Mouse (Mus musculus) kidney, embryonic 15.5 days (tissue): Measurements from ENCODE around the gene Armc6. TPM values are rescaled to one million over a fixed set of nuclear protein-coding genes. Genes with fewer than 3 reads are reported as not detected.
A peak's percentile ranks its signal among the peaks of the same experiment; 100 is the strongest.

Experiments used
- ATAC-seq: fragments of 200-750 bp; cut with Nextera tagmentation; replicated peaks from 2 replicates; pipeline ENCODE4 v1.8.0; 2017; ENCODE audit warnings: moderate TSS enrichment; ENCODE audit not compliant: low FRiP score
- H3K27ac ChIP-seq: fragments of 300-500 bp; sonication (generic); 2 replicates; pipeline ENCODE4 v1.5.1; 2015; ENCODE audit warnings: mild to moderate bottlenecking, inconsistent platforms
- H3K27me3 ChIP-seq: fragments of 300-500 bp; sonication (generic); 2 replicates; pipeline ENCODE4 v1.6.1; 2015; ENCODE audit warnings: inconsistent platforms
- H3K36me3 ChIP-seq: fragments of 300-500 bp; sonication (generic); 2 replicates; pipeline ENCODE4 v1.6.1; 2015; ENCODE audit warnings: inconsistent platforms
- H3K4me1 ChIP-seq: fragments of 300-500 bp; sonication (generic); 2 replicates; pipeline ENCODE4 v1.6.1; 2015; ENCODE audit warnings: inconsistent platforms
- H3K4me2 ChIP-seq: fragments of 300-500 bp; sonication (generic); 2 replicates; pipeline ENCODE4 v1.6.1; 2015; ENCODE audit warnings: moderate library complexity, mild to moderate bottlenecking, inconsistent platforms
- H3K4me3 ChIP-seq: fragments of 300-500 bp; sonication (generic); replicated peaks from 2 replicates; pipeline ENCODE4 v1.5.1; 2015; ENCODE audit warnings: mild to moderate bottlenecking, inconsistent platforms
- H3K9ac ChIP-seq: fragments of 300-500 bp; sonication (generic); 2 replicates; pipeline ENCODE4 v1.6.1; 2015; ENCODE audit warnings: mild to moderate bottlenecking, inconsistent platforms
- H3K9me3 ChIP-seq: fragments of 300-500 bp; sonication (generic); replicated peaks from 2 replicates; pipeline ENCODE4 v1.6.1; 2016; ENCODE audit warnings: inconsistent platforms
- WGBS: fragments of 180-500 bp; shearing (Covaris S2); methylation state at CpG from one replicate; pipeline ENCODE4 v1.1.7; 2015; ENCODE audit warnings: mixed read lengths; 5-methylcytosine and 5-hydroxymethylcytosine counted together
- polyA plus RNA-seq: library from polyadenylated mRNA; unstranded; fragments of >200 nt; fragmentation: Nextera tagmentation; extraction: Ambion mirVana; gene quantifications from 2 replicates; pipeline ENCODE4 v1.2.1, GENCODE M21; 2015

Armc6 gene
- polyA plus RNA-seq, 1 experiment from 2014 or later: 31.0 TPM

DNA sequence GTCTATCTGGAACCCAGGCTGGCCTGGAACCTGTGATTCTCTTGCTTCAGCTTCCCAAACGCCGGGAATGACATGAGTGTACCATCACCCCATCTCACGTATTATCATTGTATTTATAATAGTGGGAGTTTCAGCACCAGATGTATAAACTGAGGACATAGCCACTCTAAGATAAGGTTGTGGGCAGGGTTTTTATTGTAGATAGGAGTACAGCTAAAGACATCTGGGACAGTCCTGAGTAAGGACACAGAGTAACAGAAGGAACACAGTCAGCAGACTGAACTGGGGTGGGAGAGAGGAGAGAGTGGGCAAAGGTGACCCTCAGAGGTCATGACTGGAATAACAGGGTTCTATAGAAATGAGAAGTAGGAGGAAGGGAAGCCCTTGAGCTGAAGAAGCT, 33.4 kb upstream of the Armc6 start:
- no peak for ATAC-seq
- Histone ChIP-seq H3K9me3 (no peaks in the 10 kb centered on the region), H3K36me3 (peaks cover 38% of the 10 kb centered on the region), H3K27ac (no peak overlapping the region), H3K4me2 (no peak overlapping the region), H3K9ac (no peak overlapping the region), H3K4me3 (no peak overlapping the region), H3K4me1 (peaks cover 7% of the 10 kb centered on the region; the same call in 1 of the 2 replicates), H3K27me3 (no peaks in the 10 kb centered on the region)
- 85% methylated on average over 3 of the region's 3 CpGs for WGBS

- ATAC-seq: no peak
- WGBS: 86% methylated on average over 2 of the region's 2 CpGs
- Histone ChIP-seq H3K4me1 (0 out of 2 replicates have a peak, but pooled peaks cover 2% of the 10 kb centered on the region), H3K36me3 (peaks cover 99% of the 10 kb centered on the region), H3K9ac (no peak overlapping the region), H3K4me2 (no peak overlapping the region), H3K27ac (no peak overlapping the region), H3K9me3 (no peaks in the 10 kb centered on the region), H3K4me3 (no peak overlapping the region), H3K27me3 (no peaks in the 10 kb centered on the region)
Measured at GRCm38 (mm10) chr8:70259043-70259442, 24.8 kb upstream of the Armc6 start.

DNA sequence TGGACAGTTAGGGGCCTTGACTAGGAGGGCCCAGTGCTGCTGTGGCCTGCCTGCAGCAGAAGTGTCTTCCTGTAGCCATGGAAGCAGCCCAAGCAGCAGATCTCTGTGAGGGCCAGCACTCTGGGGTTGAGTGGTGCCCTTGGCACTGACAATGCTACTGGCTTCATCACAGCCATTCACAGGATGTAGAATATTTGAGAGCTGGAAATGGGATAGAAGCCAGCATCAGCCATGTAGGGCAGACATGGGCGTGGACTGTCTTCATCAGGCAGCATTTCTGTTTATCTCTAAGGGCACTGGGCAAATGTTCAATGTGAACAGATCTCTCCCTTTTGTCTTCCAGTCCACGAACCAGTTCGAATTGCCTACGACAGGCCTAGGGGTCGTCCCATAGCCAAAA, 24.3 kb upstream of the Armc6 start:
- Histone ChIP-seq H3K4me1 (0 out of 2 replicates have a peak, but pooled peaks cover 2% of the 10 kb centered on the region), H3K27ac (no peak overlapping the region), H3K4me3 (no peak overlapping the region), H3K9ac (no peak overlapping the region), H3K27me3 (no peaks in the 10 kb centered on the region), H3K9me3 (no peaks in the 10 kb centered on the region), H3K4me2 (no peak overlapping the region), H3K36me3 (peaks cover 99% of the 10 kb centered on the region)
- 93% methylated on average over 5 of the region's 5 CpGs for WGBS
- no peak for ATAC-seq

DNA sequence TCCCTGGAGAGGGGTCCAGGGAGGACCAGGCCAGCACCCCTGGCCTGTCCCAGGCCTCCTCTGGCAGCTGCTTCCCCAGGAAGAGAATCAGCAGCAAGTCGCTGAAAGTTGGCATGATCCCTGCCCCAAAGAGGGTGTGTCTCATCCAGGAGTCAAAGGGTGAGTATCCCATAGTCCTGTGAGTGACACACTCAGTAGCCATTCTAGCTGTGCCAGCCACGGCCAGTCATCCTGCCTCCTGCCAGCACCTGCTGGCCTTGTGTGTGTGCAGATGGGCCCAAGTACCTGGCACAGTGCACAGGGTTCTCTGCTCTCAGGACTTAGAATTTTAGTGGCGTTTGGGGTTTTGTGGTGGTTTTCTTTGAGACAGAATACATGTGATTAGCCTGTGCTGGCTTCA, 23.2 kb upstream of the Armc6 start:
- WGBS: 68% methylated on average over 3 of the region's 3 CpGs
- H3K4me2 ChIP-seq: no peak overlapping the region
- H3K4me1 ChIP-seq: 0 out of 2 replicates have a peak, but pooled peaks cover 2% of the 10 kb centered on the region
- no peak for ATAC-seq
- no peak overlapping the region for H3K4me3 ChIP-seq
- H3K36me3 ChIP-seq: peaks cover 99% of the 10 kb centered on the region
- no peaks in the 10 kb centered on the region for H3K9me3 ChIP-seq
- H3K27me3 ChIP-seq: no peaks in the 10 kb centered on the region
- no peak overlapping the region for H3K9ac ChIP-seq
- 0 out of 2 replicates have a peak overlapping the region, but pooled peaks have one; percentile 16 for H3K27ac ChIP-seq

DNA sequence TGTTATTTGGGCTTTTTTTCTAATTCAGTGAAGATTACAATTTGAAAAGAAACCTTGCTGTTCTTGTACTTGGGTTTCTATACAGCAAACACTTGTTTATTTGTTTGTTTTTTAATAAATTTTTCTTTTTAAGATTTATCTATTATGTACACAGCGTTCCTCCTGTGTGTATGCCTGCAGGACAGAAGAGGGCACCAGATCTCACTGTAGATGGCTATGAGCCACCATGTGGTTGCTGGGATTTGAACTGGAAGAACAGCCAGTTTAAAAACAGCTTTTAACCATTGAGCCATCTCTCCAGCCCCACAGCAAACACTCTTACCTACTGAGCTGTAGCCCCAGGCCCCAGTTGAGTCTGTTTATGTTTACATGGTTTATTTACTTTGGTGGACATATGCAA, 20.4 kb upstream of the Armc6 start:
- H3K4me1 ChIP-seq: 0 out of 2 replicates have a peak, but pooled peaks cover 2% of the 10 kb centered on the region
- no peak overlapping the region for H3K9ac ChIP-seq
- H3K9me3 ChIP-seq: no peaks in the 10 kb centered on the region
- H3K27ac ChIP-seq: no peak overlapping the region
- WGBS: 95% methylated on average over 1 of the region's 1 CpGs
- no peaks in the 10 kb centered on the region for H3K27me3 ChIP-seq
- H3K4me2 ChIP-seq: no peak overlapping the region
- no peak overlapping the region for H3K4me3 ChIP-seq
- peaks cover 99% of the 10 kb centered on the region for H3K36me3 ChIP-seq
- ATAC-seq: no peak

DNA sequence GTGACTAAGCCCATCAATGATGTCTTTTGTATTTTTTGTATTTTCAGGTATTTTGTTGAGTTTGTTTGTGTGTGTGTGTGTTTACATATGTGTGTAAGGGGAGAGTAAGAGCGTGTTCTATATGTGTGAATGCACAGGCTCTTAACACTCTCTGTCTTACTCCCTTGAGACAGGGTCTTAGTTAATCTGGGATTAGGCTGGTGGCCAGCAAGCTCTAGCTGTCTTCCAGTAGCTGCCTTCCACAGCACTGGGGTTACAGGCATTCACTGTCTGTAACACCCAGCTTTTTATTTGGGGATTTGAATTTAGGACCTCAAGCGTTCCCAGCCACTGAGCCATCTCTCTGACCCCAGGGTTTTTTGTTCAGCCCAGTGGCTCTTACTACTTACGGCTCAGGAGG, 13.6 kb upstream of the Armc6 start:
- no peaks in the 10 kb centered on the region for H3K27me3 ChIP-seq
- H3K36me3 ChIP-seq: peaks cover 95% of the 10 kb centered on the region
- H3K9ac ChIP-seq: no peak overlapping the region
- H3K4me3 ChIP-seq: no peak overlapping the region
- H3K9me3 ChIP-seq: no peaks in the 10 kb centered on the region
- H3K27ac ChIP-seq: no peak overlapping the region
- no peaks in the 10 kb centered on the region for H3K4me1 ChIP-seq
- WGBS: 88% methylated on average over 3 of the region's 3 CpGs
- H3K4me2 ChIP-seq: no peak overlapping the region
- ATAC-seq: no peak

DNA sequence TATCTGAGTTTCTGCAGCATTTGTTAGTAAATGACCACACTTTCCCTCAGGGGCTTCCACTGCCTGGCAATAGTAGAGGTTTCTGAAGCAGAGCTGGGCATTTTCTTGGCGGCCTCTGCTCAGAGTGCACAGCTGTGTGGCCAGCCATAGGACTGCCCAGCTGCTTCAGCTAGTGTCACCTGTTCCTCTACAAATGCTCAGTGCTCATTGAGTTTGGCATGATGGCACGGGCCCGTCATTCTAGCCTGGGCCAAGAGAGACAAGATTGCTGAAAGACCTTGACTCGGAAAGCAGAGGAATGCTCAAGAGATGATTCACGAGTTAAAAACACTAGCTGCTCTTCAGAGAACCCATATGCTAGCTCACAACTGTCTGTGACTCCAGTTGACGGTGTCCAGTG, 12.4 kb upstream of the Armc6 start:
- 87% methylated on average over 6 of the region's 6 CpGs for WGBS
- ATAC-seq: no peak
- Histone ChIP-seq H3K4me3 (no peak overlapping the region), H3K36me3 (peaks cover 95% of the 10 kb centered on the region), H3K27ac (no peak overlapping the region), H3K4me2 (no peak overlapping the region), H3K9me3 (no peaks in the 10 kb centered on the region), H3K27me3 (no peaks in the 10 kb centered on the region), H3K4me1 (no peaks in the 10 kb centered on the region), H3K9ac (no peak overlapping the region)

DNA sequence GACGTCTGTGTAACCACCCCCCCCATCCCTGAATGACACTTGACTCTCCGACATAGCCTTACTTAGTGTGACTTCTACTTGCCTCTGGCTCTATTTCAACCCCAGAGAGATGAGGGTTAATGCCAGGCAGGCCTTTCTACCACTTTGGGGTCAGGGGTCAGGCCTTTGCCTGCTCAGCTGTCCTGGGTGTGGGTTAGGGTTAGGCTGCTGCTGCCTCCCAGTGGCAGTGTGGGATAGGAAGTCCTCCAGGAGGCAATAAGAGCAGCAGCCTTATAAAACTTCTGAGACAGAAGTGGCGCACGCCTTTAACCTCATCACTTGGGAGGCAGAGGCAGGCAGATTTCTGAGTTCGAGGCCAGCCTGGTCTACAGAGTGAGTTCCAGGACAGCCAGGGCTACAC, 6.4 kb upstream of the Armc6 start:
- H3K4me1 ChIP-seq: peaks cover 7% of the 10 kb centered on the region
- no peak overlapping the region for H3K4me3 ChIP-seq
- 93% methylated on average over 5 of the region's 5 CpGs for WGBS
- no peaks in the 10 kb centered on the region for H3K9me3 ChIP-seq
- H3K9ac ChIP-seq: no peak overlapping the region
- H3K4me2 ChIP-seq: no peak overlapping the region
- H3K27me3 ChIP-seq: no peaks in the 10 kb centered on the region
- H3K27ac ChIP-seq: no peak overlapping the region
- H3K36me3 ChIP-seq: peaks cover 90% of the 10 kb centered on the region
- ATAC-seq: no peak

DNA sequence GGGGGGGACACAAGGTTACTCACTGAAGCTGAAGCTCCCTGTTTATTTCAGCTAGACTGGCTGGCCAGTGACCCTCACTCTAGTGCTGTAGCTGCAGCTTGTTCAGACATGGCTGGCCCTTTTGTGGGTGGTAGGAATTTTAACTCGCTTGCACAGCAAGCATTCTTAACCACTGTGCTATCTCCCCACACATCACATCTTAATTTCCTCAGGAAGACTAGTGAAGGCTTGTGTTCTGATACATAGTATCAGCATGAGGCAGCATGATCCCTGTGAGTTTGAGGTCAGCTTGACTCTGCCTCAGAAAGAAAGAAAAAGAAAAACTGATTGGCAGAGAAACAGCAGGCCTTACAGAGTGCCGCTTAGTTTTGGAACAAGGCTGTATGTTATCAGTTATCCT, 3.6 kb upstream of the Armc6 start:
- Histone ChIP-seq H3K4me3 (no peak overlapping the region), H3K9ac (no peak overlapping the region), H3K4me1 (peaks cover 22% of the 10 kb centered on the region), H3K9me3 (no peaks in the 10 kb centered on the region), H3K36me3 (peaks cover 66% of the 10 kb centered on the region), H3K4me2 (no peak overlapping the region), H3K27ac (no peak overlapping the region), H3K27me3 (no peaks in the 10 kb centered on the region)
- no peak for ATAC-seq
- WGBS: 91% methylated on average over 2 of the region's 2 CpGs

DNA sequence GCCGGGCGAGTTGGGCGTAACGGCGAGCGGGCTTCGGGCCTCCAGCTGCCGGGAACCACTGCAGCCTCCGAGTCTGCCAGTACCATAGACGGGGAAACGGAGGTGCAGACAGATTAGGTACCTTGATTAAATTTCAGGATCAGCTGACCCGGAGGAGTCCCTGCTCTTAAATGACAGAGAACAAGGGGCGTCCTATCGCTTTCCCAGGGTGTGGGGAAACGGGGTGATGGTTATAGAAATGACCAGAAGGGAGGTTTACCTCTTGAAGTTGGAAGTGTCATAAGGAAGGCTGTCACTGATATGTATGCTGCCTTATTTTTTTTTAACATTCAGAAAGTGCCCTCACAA, 489 bp upstream of the Armc6 start:
- H3K36me3 ChIP-seq: peaks cover 48% of the 10 kb centered on the region
- peak overlapping the region; percentile 79 for H3K9ac ChIP-seq
- H3K4me3 ChIP-seq: peak overlapping the region; percentile 75
- no peak for ATAC-seq
- H3K27ac ChIP-seq: peak overlapping the region; percentile 96
- H3K4me1 ChIP-seq: peaks cover 22% of the 10 kb centered on the region
- no peaks in the 10 kb centered on the region for H3K27me3 ChIP-seq
- no peaks in the 10 kb centered on the region for H3K9me3 ChIP-seq
- H3K4me2 ChIP-seq: peak overlapping the region; percentile 91
- 0% methylated on average over 15 of the region's 15 CpGs for WGBS

DNA sequence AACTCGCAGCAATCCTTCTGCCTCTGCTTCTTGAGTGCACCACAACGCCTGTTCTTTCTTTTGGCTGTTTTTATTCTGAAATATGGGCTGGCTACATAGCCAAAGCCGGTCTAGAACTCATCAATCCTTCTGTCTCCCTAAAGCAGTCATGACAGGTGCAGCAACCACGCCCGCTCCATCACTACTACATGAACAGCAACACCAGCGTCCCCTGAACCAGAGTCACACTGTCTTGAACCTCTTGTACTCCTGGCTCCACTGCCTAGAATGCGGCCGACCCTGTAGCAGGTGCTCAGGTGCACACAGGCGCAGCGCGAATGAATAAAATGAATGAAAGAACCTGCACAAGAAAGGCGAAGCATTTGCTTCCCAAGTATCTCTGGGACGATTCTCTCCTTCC, 660 bp downstream of the Armc6 start:
- H3K27ac ChIP-seq: peak overlapping the region; percentile 96; the same call in 1 of the 2 replicates
- 7% methylated on average over 13 of the region's 13 CpGs for WGBS

DNA sequence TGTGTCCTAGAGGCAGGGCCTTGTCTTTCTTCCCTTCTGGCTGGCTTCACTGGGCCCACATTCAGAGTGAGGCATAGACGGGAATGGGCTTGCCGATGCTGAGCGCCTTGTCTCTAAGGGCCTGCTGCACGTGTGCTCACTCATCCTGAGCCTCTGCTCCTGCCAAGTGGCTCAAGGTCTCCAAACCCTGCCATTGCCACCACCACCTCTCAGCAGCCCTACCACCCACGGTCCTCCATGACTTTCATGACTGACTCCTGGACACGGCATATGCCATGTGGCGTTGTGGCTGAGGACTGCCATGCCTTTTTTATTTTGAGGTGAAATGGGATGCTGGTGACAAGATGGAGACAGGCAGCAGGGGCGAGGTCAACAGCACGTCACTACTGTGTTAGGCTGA, 3.4 kb downstream of the Armc6 start:
- ATAC-seq: no peak
- Histone ChIP-seq H3K9ac (no peak overlapping the region), H3K4me1 (peaks cover 17% of the 10 kb centered on the region), H3K36me3 (peaks cover 30% of the 10 kb centered on the region), H3K27me3 (no peaks in the 10 kb centered on the region), H3K4me2 (no peak overlapping the region), H3K27ac (no peak overlapping the region), H3K9me3 (no peaks in the 10 kb centered on the region), H3K4me3 (no peak overlapping the region)
- WGBS: 91% methylated on average over 9 of the region's 9 CpGs

More for the DNA sequence above, 660 bp downstream of the Armc6 start:
- no peaks in the 10 kb centered on the region for H3K27me3 ChIP-seq
- peak overlapping the region; percentile 91 for H3K4me2 ChIP-seq
- peak overlapping the region; percentile 79 for H3K9ac ChIP-seq
- H3K4me1 ChIP-seq: peaks cover 22% of the 10 kb centered on the region
- peak overlapping the region; percentile 75 for H3K4me3 ChIP-seq
- 0 out of 2 replicates have a peak, but pooled peaks have one; percentile 10 for ATAC-seq
- H3K9me3 ChIP-seq: no peaks in the 10 kb centered on the region
- peaks cover 48% of the 10 kb centered on the region for H3K36me3 ChIP-seq

GRCm38 (mm10) chr8:70227997-70228396, 6.3 kb downstream of the Armc6 start:
- H3K4me2 ChIP-seq: no peak overlapping the region
- peaks cover 50% of the 10 kb centered on the region for H3K36me3 ChIP-seq
- no peaks in the 10 kb centered on the region for H3K9me3 ChIP-seq
- H3K4me3 ChIP-seq: no peak overlapping the region
- no peak for ATAC-seq
- no peaks in the 10 kb centered on the region for H3K27me3 ChIP-seq
- WGBS: 88% methylated on average over 4 of the region's 4 CpGs
- H3K9ac ChIP-seq: no peak overlapping the region
- no peak overlapping the region for H3K27ac ChIP-seq
- H3K4me1 ChIP-seq: no peaks in the 10 kb centered on the region
